Mouse (Mus musculus): ENCODE measurements around the gene Colq. TPM values are rescaled to one million over a fixed set of nuclear protein-coding genes. Genes with fewer than 3 reads are reported as not detected.

Colq gene
- polyA plus RNA-seq, 1 experiment from 2014 or later: 0.14 TPM

DNA sequence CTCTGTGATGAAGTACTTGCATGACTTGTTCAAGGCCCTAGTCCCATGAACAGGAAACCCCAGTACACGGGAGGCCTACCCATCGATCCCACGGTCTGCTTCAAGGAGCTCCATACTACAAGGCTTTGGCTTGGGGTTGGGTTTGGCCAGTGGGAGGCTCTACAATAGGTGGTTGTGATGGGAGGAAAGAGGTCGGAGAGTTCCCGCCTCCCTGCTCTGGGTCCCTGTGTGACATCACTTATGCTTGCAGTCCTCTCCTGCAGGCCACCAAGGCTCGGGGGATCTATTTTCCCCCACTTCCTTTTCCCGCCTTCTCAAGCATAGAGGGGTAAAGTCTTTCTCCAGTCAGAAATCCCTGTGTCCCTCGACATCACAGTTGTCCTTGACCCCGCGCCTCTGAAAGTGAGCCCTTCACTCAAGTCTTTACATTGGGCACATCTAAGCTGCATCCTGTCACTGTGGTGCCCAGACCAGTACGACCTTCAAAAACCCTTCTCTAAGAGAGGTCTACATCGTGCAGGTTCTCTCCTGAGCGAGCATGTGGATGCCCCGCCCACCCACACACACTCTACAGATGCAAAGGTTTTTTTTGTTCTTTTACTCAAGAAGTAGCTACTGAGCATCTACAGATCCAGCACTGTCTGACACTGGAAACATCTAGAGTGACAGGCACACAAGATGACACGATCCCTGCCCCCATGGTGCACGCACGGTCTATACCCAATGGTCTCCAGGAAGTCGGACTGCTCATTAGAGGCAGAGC lies 16.1 kb downstream of the Colq start:
- DNase-seq: no peak
- Histone ChIP-seq H3K4me2 (no peak overlapping the region), H3K27ac (ENCODE audit: low read depth) (no peak overlapping the region), H3K9ac (no peak overlapping the region), H3K9me3 (ENCODE audit: low read depth, low read length) (no peaks in the 10 kb centered on the region), H3K4me3 (ENCODE audit: low read depth, low read length) (no peak overlapping the region), H3K36me3 (ENCODE audit: insufficient read depth) (no peaks in the 10 kb centered on the region), H3K4me1 (ENCODE audit: insufficient read depth) (0 out of 2 replicates have a peak, but pooled peaks cover 8% of the 10 kb centered on the region), H3K27me3 (ENCODE audit: insufficient read depth, low read length) (no peaks in the 10 kb centered on the region)
- 88% methylated on average over 18 of the region's 18 CpGs for WGBS
- no peak for TF ChIP-seq CTCF (IDR thresholded peaks at IDR 0.05; ENCODE audit: low read depth)
- no peak for ATAC-seq (ENCODE audit: insufficient read depth)

DNA sequence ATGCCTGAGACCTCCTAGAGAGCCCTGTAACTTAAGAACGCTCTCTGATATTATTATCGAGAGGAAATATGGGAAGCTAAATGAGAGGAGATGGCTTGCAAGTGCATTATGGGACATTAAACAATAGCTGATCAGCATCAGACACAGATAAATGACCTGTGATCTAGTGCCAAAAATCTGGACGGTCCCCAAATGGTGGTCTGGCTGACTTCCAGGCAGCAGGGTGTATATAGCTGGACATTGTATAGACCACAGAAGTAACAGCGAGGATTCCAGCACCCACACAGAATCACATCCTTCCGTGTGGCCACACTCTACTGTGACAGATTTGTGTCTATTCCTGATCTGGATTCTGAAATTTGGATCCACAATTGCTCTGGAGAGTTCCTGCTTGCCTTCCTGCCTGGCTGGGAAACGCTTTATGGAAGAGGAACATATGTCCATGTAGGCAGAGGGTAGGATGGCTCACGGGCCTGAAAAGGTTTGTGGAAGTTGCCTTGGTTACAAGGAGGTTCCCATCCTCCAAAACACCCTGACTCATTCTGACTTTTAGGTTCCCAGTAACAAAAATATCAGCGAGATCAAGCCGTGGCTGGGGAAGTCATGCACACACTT lies 18.5 kb downstream of the Colq start:
- Histone ChIP-seq H3K9ac (no peak overlapping the region), H3K4me3 (ENCODE audit: low read depth, low read length) (no peak overlapping the region), H3K27ac (ENCODE audit: low read depth) (no peak overlapping the region), H3K4me1 (ENCODE audit: insufficient read depth) (peaks cover 11% of the 10 kb centered on the region; the same call in 1 of the 2 replicates), H3K36me3 (ENCODE audit: insufficient read depth) (no peaks in the 10 kb centered on the region), H3K4me2 (no peak overlapping the region), H3K9me3 (ENCODE audit: low read depth, low read length) (no peaks in the 10 kb centered on the region), H3K27me3 (ENCODE audit: insufficient read depth, low read length) (no peaks in the 10 kb centered on the region)
- TF ChIP-seq CTCF (IDR thresholded peaks at IDR 0.05; ENCODE audit: low read depth): no peak
- DNase-seq (peak; percentile 75), ATAC-seq (ENCODE audit: insufficient read depth) (no peak)
- WGBS: 40% methylated on average over 9 of the region's 9 CpGs

DNA sequence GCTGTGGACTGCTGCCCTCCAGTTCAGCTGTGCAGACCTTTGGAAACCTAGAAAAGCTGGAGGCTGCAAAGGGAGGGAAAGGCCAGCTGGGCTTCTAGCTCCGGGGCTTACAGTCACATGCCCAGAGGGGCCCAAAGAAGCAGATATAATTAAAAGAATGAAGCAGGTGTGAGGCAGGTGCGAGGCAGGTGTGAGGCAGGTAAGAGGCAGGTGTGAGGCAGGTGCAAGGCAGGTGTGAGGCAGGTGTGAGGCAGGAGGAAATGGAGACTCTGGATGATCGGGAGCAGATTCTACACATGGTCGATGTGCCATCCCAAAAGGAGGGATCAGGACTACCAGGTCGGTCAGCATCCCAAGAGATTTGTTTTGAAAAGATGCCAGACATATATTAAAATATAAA lies 19.7 kb downstream of the Colq start:
- WGBS: 85% methylated on average over 5 of the region's 5 CpGs
- Histone ChIP-seq H3K4me3 (ENCODE audit: low read depth, low read length) (no peak overlapping the region), H3K27me3 (ENCODE audit: insufficient read depth, low read length) (no peaks in the 10 kb centered on the region), H3K4me2 (no peak overlapping the region), H3K36me3 (ENCODE audit: insufficient read depth) (no peaks in the 10 kb centered on the region), H3K9ac (no peak overlapping the region), H3K27ac (ENCODE audit: low read depth) (no peak overlapping the region), H3K4me1 (ENCODE audit: insufficient read depth) (peaks cover 11% of the 10 kb centered on the region; the same call in 1 of the 2 replicates), H3K9me3 (ENCODE audit: low read depth, low read length) (no peaks in the 10 kb centered on the region)
- TF ChIP-seq CTCF (IDR thresholded peaks at IDR 0.05; ENCODE audit: low read depth): no peak
- ATAC-seq (ENCODE audit: insufficient read depth) (no peak), DNase-seq (no peak)

DNA sequence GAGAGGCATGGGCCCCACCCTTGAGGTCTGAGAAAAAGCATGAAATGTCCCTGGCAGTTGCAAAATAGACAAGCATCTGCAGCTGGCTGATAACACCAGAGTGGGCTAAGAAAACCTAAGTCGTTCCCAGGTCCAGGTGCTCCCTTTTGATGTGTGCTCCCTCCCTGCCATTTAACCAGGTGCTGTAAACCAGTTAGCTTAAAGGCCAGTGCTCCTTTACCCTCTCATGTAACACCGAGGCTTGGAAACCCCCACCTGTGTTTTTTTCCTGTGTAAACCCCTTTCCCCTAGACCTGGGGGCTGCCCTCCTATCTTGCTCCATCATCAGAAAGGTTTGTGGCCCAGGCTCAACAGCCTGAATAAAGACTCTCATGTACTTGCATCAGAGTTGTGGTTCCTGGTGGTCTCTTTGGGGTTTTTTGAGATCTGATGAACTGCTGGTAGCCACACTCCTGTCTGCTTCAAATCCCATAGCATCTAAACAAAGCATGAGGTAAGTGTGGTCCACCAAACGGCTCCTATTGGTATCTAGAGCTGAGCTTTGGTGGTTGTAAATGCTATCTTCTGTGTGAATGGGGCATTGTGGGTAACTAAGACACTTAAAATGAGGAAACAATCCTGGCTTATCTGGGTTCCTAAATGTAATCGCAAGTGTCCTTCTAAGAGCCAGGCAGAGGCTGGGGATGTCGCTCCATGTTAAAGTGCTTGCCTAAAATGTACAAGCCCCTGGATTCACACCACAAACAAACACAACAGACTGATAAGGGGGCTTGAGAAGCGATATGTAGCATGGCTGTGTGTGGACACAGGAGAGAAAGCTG lies 20.8 kb downstream of the Colq start:
- H3K4me2 ChIP-seq: no peak overlapping the region
- H3K27me3 ChIP-seq (ENCODE audit: insufficient read depth, low read length): no peaks in the 10 kb centered on the region
- no peaks in the 10 kb centered on the region for H3K36me3 ChIP-seq (ENCODE audit: insufficient read depth)
- H3K4me3 ChIP-seq (ENCODE audit: low read depth, low read length): no peak overlapping the region
- H3K27ac ChIP-seq (ENCODE audit: low read depth): no peak overlapping the region
- H3K9ac ChIP-seq: no peak overlapping the region
- no peak for DNase-seq
- WGBS: 45% methylated on average over 6 of the region's 6 CpGs
- ATAC-seq (ENCODE audit: insufficient read depth): no peak
- H3K9me3 ChIP-seq (ENCODE audit: low read depth, low read length): no peaks in the 10 kb centered on the region
- H3K4me1 ChIP-seq (ENCODE audit: insufficient read depth): peaks cover 17% of the 10 kb centered on the region
- no peak for TF ChIP-seq CTCF (IDR thresholded peaks at IDR 0.05; ENCODE audit: low read depth)

DNA sequence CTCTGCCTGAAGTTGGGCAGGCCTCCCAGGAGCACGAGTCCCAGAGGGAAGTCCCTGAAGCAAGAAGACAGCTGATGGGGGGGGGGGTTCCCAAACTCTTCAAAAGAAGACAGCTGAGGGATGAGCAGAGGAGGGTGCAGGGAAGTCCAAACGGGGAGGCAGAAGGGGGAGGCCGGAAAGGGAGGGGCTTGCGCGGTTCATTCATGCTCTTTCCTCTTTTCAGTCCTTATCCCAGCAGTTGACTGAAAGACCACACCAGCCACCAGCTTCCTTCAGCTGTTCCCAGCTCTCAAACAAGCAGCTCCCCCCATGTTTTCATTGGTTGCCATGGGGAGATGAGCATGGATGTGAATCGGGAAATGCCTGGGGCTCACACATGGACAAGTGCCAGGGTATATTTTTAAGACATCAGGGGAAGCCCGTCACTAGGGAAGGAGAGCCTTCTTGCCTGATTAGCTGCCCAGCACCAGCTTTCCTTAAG lies 22.0 kb downstream of the Colq start:
- TF ChIP-seq CTCF (IDR thresholded peaks at IDR 0.05; ENCODE audit: low read depth): no peak
- Histone ChIP-seq H3K27ac (ENCODE audit: low read depth) (no peak overlapping the region), H3K4me2 (no peak overlapping the region), H3K36me3 (ENCODE audit: insufficient read depth) (no peaks in the 10 kb centered on the region), H3K27me3 (ENCODE audit: insufficient read depth, low read length) (no peaks in the 10 kb centered on the region), H3K9ac (no peak overlapping the region), H3K4me1 (ENCODE audit: insufficient read depth) (peaks cover 20% of the 10 kb centered on the region), H3K9me3 (ENCODE audit: low read depth, low read length) (no peaks in the 10 kb centered on the region), H3K4me3 (ENCODE audit: low read depth, low read length) (no peak overlapping the region)
- 0 out of 2 replicates have a peak, but pooled peaks have one; percentile 12 for ATAC-seq (ENCODE audit: insufficient read depth)
- WGBS: 39% methylated on average over 6 of the region's 7 CpGs
- peak; percentile 76 for DNase-seq

DNA sequence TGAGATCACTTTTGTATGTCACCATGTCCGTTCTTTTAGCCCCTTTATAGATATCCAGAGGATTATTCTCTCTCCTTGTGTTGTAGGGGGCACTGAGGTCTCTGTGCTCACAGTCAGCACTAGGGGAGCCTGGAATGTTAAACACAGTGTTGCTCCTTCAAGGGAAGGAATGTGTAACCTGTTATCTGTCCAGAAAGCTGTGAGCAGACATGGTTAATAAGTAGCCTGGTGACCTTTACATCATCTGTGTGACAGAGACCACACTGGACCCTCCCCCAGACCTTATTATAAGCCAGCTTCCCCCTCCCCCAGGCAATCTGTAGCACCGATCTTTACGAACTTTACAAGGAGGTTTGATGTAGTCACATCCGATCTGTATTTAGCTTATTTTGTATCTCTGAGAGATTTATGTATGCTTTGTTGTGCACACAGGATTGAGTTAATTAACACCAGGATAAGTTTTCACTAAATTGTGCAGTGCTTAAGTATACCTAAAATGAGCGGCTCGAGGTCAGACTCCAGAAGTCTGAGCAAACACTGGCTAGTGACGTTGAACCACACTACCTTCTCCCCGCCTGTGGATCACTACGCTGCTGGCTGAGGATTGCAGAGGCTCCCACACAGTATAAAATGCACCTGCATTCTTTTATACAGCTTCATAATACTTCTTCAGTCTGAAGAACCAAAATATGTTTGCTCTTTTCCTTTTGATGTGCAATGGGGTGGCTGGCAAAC lies 25.5 kb downstream of the Colq start:
- TF ChIP-seq CTCF (IDR thresholded peaks at IDR 0.05; ENCODE audit: low read depth): no peak
- peak overlapping the region; percentile 67 for H3K27ac ChIP-seq (ENCODE audit: low read depth)
- H3K4me2 ChIP-seq: peak overlapping the region; percentile 4; the same call in 1 of the 2 replicates
- no peak overlapping the region for H3K4me3 ChIP-seq (ENCODE audit: low read depth, low read length)
- H3K9ac ChIP-seq: no peak overlapping the region; the same call in 1 of the 2 replicates
- H3K27me3 ChIP-seq (ENCODE audit: insufficient read depth, low read length): no peaks in the 10 kb centered on the region
- no peaks in the 10 kb centered on the region for H3K36me3 ChIP-seq (ENCODE audit: insufficient read depth)
- H3K4me1 ChIP-seq (ENCODE audit: insufficient read depth): peaks cover 16% of the 10 kb centered on the region
- WGBS: 46% methylated on average over 9 of the region's 9 CpGs
- H3K9me3 ChIP-seq (ENCODE audit: low read depth, low read length): no peaks in the 10 kb centered on the region
- DNase-seq (peak; percentile 23), ATAC-seq (ENCODE audit: insufficient read depth) (no peak)

All from lung, embryonic 14.5 days (tissue).